Mouse (Mus musculus): Measurements from ENCODE around the gene Aifm2.
A peak's percentile ranks its signal among the peaks of the same experiment; 100 is the strongest.

Gene Aifm2

GRCm38 (mm10) chr10:61717406-61718296 lies 2.6 kb downstream of the Aifm2 start:
- DNase-seq, result no peak

DNA sequence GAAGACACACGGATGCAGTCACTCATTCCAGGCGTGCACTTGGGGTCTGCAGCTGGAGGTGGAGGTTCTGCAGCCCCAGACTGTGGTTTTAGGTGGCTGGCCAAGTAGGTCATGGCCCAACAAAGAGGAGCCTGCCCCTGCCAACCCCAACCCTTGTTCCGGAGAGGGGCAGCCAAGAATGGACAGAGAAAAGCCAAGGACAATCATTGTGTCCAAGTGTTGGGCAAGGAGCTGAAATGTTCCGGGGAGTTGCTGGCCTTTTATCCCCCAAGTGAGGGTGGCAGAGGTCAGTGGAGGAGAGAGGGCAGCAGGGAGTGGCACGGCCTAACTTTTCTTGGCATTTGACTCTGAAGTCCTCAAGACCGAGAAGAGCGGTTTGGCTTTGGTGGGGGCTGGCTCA lies 5.3 kb downstream of the Aifm2 start:
- no peak for DNase-seq

DNA sequence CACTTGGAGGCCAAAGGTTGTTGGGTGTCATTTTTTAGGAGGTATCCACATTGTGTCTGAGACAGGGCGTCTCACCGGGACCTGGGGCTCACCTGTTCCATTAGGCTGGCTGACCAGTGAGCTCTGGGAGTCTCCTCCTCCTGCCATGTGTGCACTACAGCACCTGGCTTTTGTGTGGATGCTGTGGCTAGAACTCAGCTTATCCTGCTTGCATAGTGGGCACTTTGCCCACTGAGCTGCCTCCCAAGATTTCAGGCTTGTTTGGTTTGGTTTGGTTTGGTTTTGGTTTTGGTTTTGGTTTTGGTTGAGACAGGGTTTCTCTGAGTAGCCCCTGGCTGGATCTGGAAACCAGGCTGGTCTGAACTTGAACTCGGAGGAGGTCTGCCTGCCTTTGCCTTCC lies 7.2 kb downstream of the Aifm2 start:
- no peak for DNase-seq

GRCm38 (mm10) chr10:61723271-61723670 lies 8.2 kb downstream of the Aifm2 start:
- no peak for DNase-seq

GRCm38 (mm10) chr10:61729181-61729580 lies 14.1 kb downstream of the Aifm2 start:
- DNase-seq, result peak; percentile 26

DNA sequence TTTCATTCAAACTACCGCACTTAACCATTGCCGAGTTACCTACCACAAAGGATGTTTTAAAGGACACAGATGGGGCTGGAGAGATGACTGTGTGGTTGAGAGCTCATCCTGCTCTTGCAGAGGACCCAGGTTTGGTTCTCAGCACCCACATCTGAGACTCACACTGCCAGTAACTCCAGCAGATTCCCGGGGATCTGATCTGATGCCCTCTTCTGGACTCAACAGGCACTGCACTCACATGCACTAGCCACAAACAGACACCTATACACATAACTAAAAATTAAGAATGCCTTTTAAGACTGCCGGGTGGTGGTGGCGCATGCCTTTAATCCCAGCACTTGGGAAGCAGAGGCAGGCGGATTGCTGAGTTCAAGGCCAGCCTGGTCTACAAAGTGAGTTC lies 15.1 kb downstream of the Aifm2 start:
- no peak for DNase-seq

DNA sequence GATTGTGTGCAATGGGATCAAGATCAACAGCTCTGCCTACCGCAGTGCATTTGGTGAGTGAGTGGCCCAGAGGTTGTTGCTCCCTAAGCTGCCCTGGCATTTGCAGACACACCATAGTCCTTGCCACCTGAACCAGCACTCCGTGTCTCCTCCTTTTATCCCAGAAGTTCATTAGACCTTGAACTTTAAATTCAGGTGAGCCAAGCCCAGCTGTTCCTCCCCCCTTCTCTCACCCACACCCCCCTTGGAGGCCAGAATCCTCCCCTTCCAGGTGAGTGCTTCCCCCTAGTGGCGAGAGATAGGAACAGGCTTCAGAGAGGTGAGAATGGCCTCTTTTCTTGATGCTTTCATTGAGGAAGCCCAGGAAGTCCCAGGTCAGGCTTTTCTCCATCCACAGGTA lies 19.3 kb downstream of the Aifm2 start:
- no peak for DNase-seq

DNA sequence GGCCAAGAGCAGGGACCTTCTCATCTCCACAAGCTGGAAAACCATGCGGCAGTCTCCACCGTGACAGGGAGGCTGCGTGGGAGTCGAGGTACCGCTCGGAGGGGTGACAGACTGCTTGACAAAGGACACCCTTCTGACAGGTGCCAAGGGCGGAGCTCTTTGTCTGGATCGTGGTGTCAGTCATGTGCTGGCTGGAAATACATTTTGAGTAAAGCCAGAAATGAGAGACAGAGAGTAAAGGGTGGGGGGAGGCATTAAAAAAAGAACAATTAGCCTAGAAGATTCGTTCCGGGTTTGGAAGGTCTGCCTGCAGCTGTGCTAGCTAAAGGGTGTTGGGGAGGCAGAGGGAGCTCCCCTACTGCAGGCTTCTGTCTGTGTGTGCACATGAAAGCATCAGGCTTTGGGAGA lies 21.6 kb downstream of the Aifm2 start:
- peak; percentile 53 for DNase-seq

DNA sequence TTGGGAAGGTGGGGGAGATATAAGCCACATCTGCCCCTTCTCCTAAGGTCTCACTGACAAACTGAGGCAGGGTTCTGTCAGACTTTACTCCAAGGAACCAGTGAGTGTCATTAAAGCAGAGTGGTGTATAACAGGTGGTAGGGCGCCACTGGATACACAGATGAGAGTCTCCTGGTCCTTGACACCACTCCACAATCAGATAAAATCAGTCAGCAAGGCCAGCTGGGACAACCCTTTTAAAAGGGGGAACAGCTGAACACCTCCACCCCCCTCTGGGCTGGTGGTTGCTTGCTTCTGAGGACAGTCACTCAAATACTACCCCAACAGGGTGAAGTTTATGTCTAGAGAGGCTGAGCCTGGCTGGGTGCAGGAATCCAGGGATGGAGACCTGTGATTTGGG lies 22.5 kb downstream of the Aifm2 start:
- DNase-seq, result no peak

DNA sequence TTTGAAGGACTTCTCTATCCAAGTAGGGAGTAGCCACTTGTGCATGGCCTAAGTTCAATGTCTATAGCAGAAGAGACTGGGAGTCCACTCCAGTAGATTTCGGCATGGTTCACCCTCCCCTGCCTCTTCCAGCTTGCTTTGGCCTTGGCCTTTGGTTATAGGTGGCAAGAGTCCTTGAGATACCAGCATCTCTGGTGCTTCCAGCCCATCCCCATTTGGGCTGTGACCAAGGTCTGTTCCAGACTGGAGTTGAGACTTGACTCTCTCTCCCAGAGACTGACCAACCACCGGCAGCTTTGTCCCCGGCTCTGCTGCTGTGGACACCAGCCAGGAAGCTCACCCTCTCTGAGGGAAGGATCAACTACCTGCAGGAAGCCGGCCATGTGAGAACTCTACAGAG lies 23.1 kb downstream of the Aifm2 start:
- DNase-seq, result no peak

- DNase-seq, result no peak
These were observed 26.2 kb downstream of the Aifm2 start for GRCm38 (mm10) chr10:61741306-61741705.

GRCm38 (mm10) chr10:61741873-61742272 lies 26.8 kb downstream of the Aifm2 start:
- no peak for DNase-seq

GRCm38 (mm10) chr10:61742336-61742735 lies 27.3 kb downstream of the Aifm2 start:
- no peak for DNase-seq

- DNase-seq, result no peak
These were observed 30.1 kb downstream of the Aifm2 start for GRCm38 (mm10) chr10:61745133-61745532.

DNA sequence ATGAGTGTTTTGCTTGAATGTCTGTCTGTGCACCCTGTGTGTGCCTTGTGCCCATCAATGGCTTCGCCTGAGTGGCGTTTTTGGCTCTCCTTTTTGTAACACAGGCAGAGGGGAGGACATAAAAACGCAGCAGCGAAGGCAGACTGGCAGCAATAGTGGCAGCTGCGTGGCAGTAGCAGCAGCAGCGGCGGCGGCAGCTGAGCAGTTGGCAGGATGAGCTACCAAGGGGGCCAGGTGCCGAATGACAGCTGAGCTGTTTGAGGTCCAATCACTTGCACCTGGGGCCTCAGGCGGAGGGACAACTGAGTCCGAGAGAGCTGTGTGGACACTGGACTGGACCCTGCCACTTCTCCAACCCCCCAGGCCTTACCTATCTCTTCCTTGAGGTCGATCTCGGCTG lies 32.2 kb downstream of the Aifm2 start:
- DNase-seq, result no peak

DNA sequence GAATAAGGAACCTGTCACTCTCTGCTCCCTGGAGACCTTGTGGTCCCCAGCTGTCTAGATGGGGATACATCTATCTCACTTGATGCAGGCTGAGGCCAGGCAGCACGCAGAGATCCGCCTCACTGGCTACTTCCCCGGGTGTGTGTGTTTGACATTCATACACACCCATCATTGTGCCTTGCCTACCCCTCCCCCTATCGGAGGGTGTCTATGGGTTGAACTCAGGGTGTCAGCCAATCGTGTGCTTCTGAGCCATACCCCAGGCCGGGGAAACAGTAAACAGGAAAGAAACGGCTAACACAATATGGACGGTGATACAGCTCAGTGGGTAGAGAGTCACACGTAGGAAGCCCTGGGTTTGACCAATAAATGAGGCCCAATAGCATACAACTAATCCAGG lies 35.0 kb downstream of the Aifm2 start:
- no peak for DNase-seq

- no peak for DNase-seq
These were observed 36.6 kb downstream of the Aifm2 start for GRCm38 (mm10) chr10:61751534-61752219.

GRCm38 (mm10) chr10:61753071-61753470 lies 38.0 kb downstream of the Aifm2 start:
- no peak for DNase-seq

- DNase-seq, result no peak
These were observed 42.0 kb downstream of the Aifm2 start for GRCm38 (mm10) chr10:61757022-61757421.

- no peak for DNase-seq
These were observed 43.8 kb downstream of the Aifm2 start for GRCm38 (mm10) chr10:61758904-61759303.

DNA sequence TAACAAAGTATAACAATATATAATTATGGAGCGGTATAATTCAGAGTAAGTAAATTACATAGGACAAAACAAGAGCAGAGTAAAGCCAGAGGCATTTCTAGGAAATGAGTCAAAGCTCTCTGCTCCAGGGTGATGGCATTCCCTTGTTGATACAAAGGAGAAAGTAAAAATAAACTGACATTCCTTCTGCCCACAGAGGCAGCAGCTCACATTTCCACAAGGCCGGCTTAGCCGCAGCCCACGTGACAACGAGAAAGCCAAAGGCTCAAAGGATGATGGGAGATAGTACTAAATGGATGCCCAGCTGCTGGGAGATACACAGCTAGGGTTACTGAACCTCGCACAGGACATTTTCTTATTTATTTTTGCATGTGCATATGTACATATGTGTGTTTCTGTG lies 44.8 kb downstream of the Aifm2 start:
- peak; percentile 23 for DNase-seq

GRCm38 (mm10) chr10:61764689-61765088 lies 49.6 kb downstream of the Aifm2 start:
- no peak for DNase-seq

DNA sequence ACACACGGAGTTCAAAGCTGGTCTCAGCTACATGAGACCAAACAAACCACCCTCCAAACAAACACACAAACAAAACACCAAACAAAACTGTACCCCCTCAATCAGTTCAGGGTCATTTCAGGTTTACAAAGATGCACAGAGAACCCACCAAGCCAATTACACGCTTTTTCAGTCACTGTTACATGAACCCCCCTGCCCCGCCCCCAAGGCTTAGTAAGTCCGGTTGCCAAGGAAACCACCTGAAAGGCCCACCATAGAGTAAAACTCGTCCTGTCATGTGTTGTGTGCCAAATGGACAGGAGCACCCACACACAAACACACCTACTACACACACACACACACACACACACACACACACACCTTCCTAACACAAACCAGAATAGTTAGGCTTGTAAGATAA lies 50.5 kb downstream of the Aifm2 start:
- DNase-seq, result no peak

DNA sequence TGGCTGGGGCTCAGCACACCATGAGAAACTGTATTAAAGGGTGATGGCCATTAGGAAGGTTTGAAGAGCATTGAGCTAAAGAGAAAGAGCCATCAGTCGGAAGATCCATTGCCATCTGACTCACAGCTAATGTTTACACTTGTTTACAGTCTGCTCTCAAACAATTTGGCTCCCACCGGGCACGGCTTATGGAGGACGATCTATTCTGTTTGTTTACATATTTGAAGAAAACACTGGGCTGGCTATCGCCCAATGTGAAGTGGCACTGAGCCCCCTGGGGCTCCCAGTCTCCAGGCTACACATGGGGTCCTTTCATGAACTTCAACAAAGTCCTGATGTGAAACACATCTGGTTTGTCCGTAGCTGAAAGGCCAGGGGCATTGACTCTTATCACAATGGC lies 51.7 kb downstream of the Aifm2 start:
- DNase-seq, result no peak

All from right cerebral cortex, adult 18-20 months (tissue).